Mouse (Mus musculus) testis, adult 2 months (tissue): ENCODE results near the gene B3gnt7.

ENCODE experiments used
- CTCF ChIP-seq: fragments of 200-500 bp; IDR thresholded peaks from 2 replicates; pipeline ENCODE4 v1.5.1; 2012; ENCODE audit warnings: low read depth, mild to moderate bottlenecking, inconsistent platforms, low read length, moderate library complexity; ENCODE audit not compliant: control insufficient read depth, insufficient read depth, insufficient replicate concordance
- POLR2A ChIP-seq: fragments of 200-500 bp; IDR thresholded peaks from 2 replicates; pipeline ENCODE4 v1.6.1; 2012; ENCODE audit warnings: low read depth, mild to moderate bottlenecking, inconsistent platforms, low read length, moderate library complexity; ENCODE audit not compliant: control insufficient read depth

- TF ChIP-seq CTCF, result no peak
- TF ChIP-seq POLR2A, result no peak
These were observed 10.6 kb downstream of the B3gnt7 start for GRCm38 (mm10) chr1:86313096-86313771.
